Mouse (Mus musculus) lung, adult 2 months (tissue): ENCODE results near the gene Popdc2. TPM values are rescaled to one million over a fixed set of nuclear protein-coding genes. Genes with fewer than 3 reads are reported as not detected.
A peak's percentile ranks its signal among the peaks of the same experiment; 100 is the strongest.

Experiments used
- DNase-seq: peaks from one replicate; pipeline ENCODE4 v3.0.0; 2022
- H3K4me1 ChIP-seq: fragments of 200-500 bp; 2 replicates; pipeline ENCODE4 v1.6.1; 2011; ENCODE audit warnings: low read length; ENCODE audit not compliant: control insufficient read depth, insufficient read depth
- H3K4me3 ChIP-seq: fragments of 200-500 bp; replicated peaks from 2 replicates; pipeline ENCODE3; 2011; ENCODE audit warnings: low read depth, mild to moderate bottlenecking, control low read depth, low read length; ENCODE audit errors: extremely low read depth
- CTCF ChIP-seq: fragments of 200-500 bp; IDR thresholded peaks from 2 replicates; pipeline ENCODE4 v1.5.1; 2011; ENCODE audit warnings: mild to moderate bottlenecking, low read length, control low read depth; ENCODE audit not compliant: insufficient read depth
- POLR2A ChIP-seq: fragments of 200-500 bp; IDR thresholded peaks from 2 replicates; pipeline ENCODE4 v1.6.1; 2011; ENCODE audit warnings: low read depth, mild to moderate bottlenecking, control low read depth, low read length, borderline replicate concordance; ENCODE audit errors: extremely low read depth
- WGBS: fragments of 180-500 bp; shearing (Covaris S2); methylation state at CpG from one replicate; pipeline ENCODE4 v1.1.7; 2018; 5-methylcytosine and 5-hydroxymethylcytosine counted together
- polyA plus RNA-seq: library from polyadenylated mRNA; depleted of rRNA; stranded (reverse); fragments of >200 nt; gene quantifications from 2 replicates; pipeline ENCODE4 v1.2.3, GENCODE M21; 2012

Gene Popdc2
- polyA plus RNA-seq, 1 experiment = 30.9 TPM

DNA sequence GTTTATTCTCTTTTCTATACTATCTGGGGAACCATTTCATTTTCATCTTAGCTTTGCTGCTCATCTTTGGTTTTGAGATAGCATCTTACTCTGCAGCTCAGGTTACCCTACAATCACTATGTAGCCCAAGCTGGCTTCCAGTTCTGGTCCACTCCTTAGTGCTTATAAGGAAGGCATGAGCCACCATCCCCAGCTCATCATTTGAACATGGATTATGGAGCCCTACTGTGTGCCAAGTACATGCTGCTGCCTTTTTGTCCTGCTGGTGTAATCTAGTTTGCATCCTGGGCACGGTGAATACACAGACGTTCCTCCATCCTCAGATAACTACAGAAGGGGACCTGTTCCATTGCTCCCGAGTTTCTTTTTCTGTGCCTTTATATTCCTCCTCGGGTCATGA is 10.9 kb downstream of the Popdc2 start:
- 92% methylated on average over 4 of the region's 4 CpGs for WGBS
- no peak overlapping the region for H3K4me3 ChIP-seq
- no peak for DNase-seq
- TF ChIP-seq POLR2A (no peak), CTCF (no peak)
- no peaks in the 10 kb centered on the region for H3K4me1 ChIP-seq

DNA sequence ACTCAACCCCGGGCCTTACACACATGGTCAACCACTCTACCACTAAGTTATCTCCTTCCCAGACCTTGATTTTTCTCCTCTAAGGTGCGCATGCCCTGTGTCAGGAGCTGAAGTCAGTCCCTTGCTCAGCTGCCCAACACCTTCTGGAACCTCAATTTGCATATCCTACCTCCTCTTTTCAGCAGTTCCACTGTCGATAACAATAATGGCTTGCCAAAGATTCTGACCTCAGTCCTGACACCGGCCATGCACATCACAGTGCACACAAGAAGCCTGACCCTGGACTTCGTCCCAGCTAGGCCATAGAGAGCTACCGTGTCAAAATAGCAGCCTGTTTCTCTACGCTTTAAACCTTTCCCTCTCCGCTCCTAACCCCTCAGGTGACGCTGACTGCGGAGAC is 11.4 kb downstream of the Popdc2 start:
- DNase-seq = no peak
- TF ChIP-seq POLR2A (no peak), CTCF (no peak)
- Histone ChIP-seq H3K4me3 (no peak overlapping the region), H3K4me1 (no peaks in the 10 kb centered on the region)
- WGBS = 84% methylated on average over 10 of the region's 10 CpGs

DNA sequence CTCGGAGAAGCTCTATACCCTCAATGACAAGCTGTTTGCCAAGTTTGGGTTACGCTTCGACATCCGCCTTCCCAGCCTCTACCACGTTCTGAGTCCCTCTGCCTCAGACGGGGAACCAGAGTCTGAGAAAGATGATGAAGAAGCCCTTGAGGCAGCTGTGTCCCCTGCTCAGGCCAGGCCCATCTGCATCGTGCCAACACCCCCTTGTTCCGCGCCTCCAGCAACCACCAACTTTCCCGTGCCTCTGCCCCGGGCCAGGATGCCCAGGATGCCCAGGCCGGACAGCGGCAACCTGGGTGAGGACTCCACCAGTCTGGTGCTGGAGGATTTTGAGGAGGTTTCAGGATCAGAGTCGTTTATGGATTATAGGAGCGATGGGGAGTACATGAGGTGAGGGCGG is 11.9 kb downstream of the Popdc2 start:
- no peak overlapping the region for H3K4me3 ChIP-seq
- no peaks in the 10 kb centered on the region for H3K4me1 ChIP-seq
- 84% methylated on average over 16 of the region's 16 CpGs for WGBS
- no peak for DNase-seq
- TF ChIP-seq POLR2A (no peak), CTCF (no peak)

DNA sequence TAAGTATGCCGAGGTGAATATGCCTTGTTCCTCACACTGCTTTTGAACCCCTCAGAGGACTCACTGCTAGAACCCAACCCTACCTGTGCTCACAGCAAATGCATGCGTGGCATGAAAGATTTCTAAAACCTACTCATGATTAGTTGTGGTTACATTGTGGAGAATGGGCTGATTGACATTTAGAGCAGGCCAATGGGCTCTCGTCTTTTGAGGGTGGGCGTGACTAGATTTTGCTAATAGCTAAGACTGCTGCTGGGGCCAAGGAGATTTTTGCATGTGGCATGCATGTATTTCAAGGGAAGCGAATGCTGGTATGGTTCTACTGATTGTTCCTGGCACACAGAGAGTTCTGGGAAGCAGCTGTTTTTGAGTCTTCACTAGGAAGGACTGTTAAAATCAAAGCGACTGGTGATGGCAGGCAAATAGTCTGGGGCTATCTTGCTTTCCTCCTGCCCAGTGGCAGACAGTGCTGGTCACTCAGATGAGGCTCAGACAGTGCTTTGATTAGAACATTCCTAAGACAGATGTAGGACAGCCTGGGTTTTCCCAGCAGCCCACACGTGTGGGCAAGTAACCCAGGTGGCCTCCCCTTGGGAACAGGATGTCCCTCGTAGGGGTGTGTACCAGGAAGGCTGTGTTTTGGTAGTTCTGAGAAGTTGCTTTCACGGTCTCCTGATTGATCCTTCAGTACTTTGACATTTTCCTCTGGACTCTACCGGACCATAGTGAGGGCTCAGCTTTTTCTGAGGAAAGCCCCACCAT is 12.6 kb downstream of the Popdc2 start:
- TF ChIP-seq POLR2A (no peak), CTCF (no peak)
- 76% methylated on average over 10 of the region's 10 CpGs for WGBS
- no peaks in the 10 kb centered on the region for H3K4me1 ChIP-seq
- DNase-seq = no peak
- no peak overlapping the region for H3K4me3 ChIP-seq

DNA sequence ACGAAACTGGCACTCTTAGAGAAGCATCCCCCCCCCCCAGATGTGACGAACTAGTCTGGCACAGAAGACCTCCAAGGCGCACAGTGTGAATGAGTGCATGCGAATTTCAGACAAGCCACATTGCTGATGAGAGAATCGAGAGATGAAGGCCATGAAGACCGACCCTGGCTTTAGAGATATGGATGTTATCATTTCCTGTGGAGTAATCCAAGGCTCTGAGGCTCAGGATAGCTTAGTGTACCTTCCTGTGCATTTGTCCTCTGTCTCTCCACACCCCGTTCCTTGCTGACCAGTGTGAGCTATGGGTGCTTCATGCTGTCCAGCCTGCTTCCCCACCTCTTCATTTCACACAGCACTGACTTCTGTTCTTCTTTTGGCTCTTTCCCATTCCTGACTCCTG is 13.2 kb downstream of the Popdc2 start:
- 73% methylated on average over 7 of the region's 7 CpGs for WGBS
- TF ChIP-seq CTCF (no peak), POLR2A (no peak)

DNA sequence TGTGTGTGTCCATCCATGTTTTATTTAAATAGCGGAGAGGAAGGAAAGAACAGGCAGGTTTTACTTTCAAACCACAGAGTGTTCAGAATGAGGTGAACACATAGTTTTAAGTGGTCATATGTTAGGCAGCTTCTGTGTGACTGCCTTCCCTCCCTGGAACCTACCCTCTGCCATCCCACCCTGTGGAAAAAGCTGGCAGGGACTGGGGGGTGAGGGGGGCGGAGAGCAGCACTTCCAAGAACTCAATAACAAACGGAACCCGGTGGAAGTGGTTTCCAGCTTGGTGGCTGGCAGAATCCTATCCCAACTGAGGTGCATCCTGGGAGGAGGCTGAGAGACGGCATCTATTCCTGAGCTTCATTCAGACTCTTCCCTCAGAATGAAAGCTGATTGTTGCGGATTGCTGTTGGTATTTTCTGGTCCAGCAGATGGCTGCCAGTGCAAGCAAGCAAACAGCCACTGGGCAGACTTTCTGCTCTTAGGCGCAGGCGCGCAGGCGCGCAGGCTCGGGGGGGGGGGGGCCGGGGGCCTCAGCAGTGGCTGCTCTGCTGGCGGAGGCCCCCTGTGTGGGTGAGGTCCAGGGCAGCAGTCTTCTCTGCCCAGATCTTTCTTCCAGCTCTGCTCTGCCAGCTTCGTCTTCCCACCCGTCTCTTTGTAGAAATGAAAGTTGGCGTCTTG is 14.3 kb downstream of the Popdc2 start:
- H3K4me3 ChIP-seq = peak overlapping the region; percentile 59
- no peaks in the 10 kb centered on the region for H3K4me1 ChIP-seq
- peak; percentile 20 for DNase-seq
- WGBS = 27% methylated on average over 17 of the region's 17 CpGs
- TF ChIP-seq POLR2A (0 out of 2 replicates have a peak, but pooled peaks have one; percentile 13), CTCF (peak; percentile 24; the same call in 1 of the 2 replicates)

More for the DNA sequence above, 13.2 kb downstream of the Popdc2 start:
- no peak for DNase-seq
- Histone ChIP-seq H3K4me1 (no peaks in the 10 kb centered on the region), H3K4me3 (no peak overlapping the region)

DNA sequence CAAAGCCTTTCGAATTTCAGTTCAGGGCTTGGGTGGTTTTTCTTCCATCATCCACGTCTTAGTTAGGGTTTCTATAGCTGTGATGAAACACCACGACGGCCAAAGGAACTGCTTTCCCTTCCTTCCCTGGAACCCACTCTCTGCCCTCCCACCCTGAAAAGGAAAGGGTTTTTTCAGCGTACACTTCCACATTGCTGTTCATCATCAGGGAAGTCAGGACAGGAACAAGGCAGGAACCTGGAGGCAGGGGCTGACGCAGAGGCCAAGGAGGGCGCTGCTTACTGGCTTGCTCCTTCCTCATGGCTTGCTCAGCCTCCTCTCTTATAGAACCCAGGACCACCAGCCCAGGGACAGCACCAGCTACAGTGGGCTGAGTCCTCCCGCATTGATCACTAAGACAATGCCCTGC is 14.8 kb downstream of the Popdc2 start:
- WGBS = 27% methylated on average over 8 of the region's 8 CpGs
- H3K4me1 ChIP-seq = no peaks in the 10 kb centered on the region
- peak overlapping the region; percentile 59 for H3K4me3 ChIP-seq
- no peak for DNase-seq
- TF ChIP-seq POLR2A = no peak
- TF ChIP-seq CTCF = no peak

DNA sequence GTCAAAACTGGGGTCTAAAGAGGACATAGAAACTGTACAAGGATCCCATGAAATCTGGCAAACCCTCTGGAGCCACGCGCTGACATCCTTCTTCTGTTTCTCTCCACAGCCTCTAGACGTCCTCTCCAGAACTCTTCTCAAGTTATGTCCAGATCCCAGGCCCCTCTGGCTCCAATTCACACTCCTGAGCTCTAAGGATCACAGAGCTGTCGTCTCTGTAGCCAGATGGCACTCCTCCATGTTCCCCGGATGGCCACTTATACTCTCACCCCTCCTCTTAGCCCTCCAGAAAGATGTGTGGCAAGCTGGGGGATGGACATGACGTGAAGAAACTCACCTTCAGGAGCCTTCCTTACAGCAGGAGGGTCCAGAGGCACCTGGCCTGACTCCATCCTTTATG is 15.5 kb downstream of the Popdc2 start:
- WGBS = 79% methylated on average over 6 of the region's 6 CpGs
- H3K4me1 ChIP-seq = no peaks in the 10 kb centered on the region
- H3K4me3 ChIP-seq = no peak overlapping the region
- TF ChIP-seq POLR2A (no peak), CTCF (no peak)
- DNase-seq = no peak

DNA sequence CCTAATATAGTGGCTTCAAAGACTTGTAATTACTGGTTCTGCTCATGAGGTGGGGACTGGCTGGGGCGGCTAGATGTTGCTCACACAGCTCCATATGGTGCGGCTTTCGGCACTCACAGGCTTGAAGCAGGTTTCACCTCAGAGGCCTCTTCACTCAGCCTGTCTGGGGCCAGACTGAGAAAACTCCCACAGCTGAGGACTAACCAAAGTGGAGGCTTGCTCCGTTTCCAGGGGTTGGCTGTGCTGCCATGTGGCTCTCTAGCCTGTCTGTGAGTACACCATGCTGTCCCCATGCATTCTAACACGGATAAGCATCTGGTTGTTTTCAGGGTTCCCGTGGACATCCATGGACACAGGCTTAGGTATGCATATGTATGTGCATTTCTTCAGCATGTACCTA is 16.6 kb downstream of the Popdc2 start:
- WGBS = 85% methylated on average over 6 of the region's 6 CpGs
- no peak for TF ChIP-seq POLR2A
- TF ChIP-seq CTCF = no peak
- Histone ChIP-seq H3K4me3 (no peak overlapping the region), H3K4me1 (no peaks in the 10 kb centered on the region)
- DNase-seq = no peak

DNA sequence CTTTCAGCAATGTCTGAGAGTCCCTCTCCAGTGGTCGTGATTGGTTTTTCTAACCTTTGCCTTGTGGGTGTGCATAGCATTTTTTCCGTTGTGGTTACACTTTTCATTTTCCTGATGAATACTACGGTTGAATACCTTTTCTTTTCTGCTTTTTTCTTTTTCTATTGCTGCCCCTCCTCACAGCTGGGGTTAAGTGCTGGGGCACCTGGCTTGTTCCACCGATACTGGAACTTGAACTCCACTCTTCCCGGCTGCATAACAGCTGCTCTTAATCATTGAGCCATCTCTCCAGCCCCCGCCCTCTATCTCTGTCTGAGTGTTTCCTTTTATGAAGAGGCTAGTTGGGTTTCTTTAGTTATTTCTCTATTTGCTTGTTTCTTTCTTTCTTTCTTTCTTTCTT is 17.1 kb downstream of the Popdc2 start:
- no peaks in the 10 kb centered on the region for H3K4me1 ChIP-seq
- no peak for TF ChIP-seq POLR2A
- no peak for TF ChIP-seq CTCF
- 36% methylated on average over 6 of the region's 6 CpGs for WGBS

More for the DNA sequence above, 17.1 kb downstream of the Popdc2 start:
- no peak for DNase-seq
- no peak overlapping the region for H3K4me3 ChIP-seq
